Mouse (Mus musculus) common myeloid progenitor, adult 5-6 weeks (primary cell): ENCODE data around the gene Tmtc2. TPM values are rescaled to one million over a fixed set of nuclear protein-coding genes. Genes with fewer than 3 reads are reported as not detected.

ENCODE experiments used
- ATAC-seq: replicated peaks from 2 replicates; pipeline ENCODE4 v1.8.0; 2016; ENCODE audit warnings: low read depth, mild to moderate bottlenecking, moderate TSS enrichment, inconsistent platforms; ENCODE audit not compliant: poor library complexity, severe bottlenecking
- total RNA-seq: library from RNA; stranded (forward); fragments of 200-1000, 187-1606 nt; gene quantifications from 2 replicates; pipeline ENCODE4 v1.2.3, GENCODE M21; 2017

Gene Tmtc2
- total RNA-seq, 1 experiment from 2014 or later: 1.4 TPM

DNA sequence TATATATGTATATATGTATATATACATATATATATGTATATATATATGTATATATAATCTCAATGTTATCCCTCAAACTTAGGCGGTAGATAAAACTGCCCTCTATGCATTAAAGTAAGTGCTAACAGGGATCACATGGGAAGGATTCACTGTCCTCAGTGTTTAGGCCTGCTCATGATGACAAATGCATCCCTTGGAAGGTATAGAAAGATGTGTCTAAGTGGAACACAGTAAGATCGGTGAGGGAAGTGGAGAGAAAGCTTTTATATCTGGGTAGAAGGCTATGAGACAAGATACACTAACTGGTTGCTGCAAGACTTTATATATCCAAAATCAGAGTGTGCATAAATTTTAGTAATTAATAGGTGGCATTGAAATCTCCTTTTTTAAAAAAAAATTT, 373.6 kb downstream of the Tmtc2 start:
- ATAC-seq: no peak

DNA sequence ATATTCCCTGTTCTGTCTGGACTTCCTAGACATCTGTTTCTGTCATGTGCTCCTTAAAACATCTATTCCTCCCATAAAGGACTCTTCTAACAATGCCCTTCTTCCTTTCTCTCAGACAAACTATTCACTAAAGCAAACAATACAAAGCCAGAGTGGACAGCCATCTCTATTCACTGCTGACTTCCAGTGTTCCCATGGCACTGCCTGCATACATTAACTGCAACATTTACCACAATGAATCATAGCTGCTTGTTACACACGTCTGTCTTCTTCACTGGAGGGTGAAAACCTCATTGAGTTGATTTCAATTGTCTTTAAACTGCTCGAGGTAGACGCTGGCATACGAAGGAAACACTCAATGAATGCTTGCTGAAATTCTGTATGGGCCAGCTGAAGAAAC, 374.2 kb downstream of the Tmtc2 start:
- no peak for ATAC-seq

DNA sequence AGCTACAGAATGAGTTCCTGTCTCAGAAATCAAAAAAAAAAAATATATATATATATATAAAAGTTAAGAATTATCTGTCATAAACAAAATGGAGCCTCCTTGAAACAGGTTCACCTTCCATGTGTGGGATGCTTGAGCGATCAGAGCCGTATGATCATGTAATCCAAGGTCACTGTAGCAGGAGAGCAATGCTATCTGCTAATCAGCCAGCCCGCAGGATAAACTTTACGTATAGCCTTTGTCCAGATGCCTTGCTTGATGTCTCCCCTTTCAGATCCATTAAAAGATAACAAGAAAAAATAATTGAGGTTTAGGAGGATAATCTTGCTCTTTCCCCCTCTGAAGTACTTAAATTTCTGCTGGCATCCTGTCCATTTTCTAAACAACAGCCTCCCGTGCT, 374.7 kb downstream of the Tmtc2 start:
- ATAC-seq: no peak

DNA sequence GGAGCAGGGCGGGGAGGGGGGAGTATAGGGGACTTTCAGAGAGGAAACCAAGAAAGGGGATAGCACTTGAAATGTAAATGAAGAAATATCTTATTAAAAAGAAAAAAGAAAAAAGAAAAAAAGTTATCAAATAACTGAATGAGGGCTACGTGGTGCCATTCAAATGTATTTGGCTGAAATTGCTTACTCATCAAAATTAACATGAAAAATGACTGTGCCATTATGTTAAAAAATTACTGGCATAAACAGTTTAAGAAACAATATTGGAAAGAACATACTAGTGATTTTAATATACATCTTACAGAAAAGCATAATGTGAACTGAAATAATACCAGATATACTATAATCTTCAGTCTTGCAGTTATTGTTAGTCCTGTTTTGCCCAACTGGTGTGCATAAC, 378.9 kb downstream of the Tmtc2 start:
- ATAC-seq: no peak

DNA sequence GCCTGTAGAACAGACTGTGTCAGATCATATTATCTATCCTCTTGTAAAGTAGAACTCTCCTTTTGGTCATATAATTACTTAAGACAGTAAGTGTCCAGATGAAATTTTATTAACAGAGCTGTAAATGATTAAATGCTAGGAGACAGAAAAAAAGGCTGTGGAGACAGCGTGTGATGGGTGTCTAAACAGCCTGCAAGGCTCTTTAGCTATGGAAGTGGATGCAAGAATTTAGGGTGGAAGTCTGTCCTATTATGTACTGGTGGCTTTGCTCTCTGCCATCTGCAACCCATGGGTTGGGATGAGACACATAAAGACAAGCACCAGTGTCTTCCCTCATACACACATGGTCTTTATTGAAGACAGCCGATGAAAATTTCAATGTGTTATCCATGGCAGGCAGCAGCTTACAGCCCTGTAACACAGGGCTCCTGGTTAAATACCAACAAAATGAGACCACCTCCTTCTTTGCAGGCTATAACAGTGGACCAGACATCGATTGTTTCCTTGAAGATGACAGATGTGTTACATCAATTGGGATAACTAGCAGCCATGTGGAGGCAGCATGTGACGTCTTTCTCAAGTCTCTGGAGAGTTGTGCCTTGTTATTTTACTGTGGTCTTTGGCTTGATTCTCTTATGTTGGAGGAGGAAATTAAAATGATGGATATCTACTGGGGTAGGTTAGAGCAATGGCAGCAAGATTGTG, 380.3 kb downstream of the Tmtc2 start:
- no peak for ATAC-seq

DNA sequence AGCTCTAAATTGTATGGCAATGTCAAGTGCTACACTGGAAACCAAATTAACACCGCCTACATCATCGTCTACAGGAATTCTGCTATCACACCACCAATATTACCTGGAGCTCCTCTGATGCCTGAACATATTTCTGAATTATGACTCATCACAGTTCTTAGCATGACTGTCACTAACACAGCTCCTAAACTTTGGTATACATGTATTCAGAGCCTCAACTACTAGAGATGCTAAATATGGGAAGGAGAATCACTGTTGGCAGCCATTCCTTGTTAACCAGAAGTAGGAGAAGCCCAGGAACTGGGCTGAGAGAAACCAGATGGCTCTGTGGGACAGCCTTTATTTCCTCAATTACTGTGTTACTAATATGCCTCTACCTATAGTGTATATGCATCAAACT, 382.2 kb downstream of the Tmtc2 start:
- ATAC-seq: no peak

DNA sequence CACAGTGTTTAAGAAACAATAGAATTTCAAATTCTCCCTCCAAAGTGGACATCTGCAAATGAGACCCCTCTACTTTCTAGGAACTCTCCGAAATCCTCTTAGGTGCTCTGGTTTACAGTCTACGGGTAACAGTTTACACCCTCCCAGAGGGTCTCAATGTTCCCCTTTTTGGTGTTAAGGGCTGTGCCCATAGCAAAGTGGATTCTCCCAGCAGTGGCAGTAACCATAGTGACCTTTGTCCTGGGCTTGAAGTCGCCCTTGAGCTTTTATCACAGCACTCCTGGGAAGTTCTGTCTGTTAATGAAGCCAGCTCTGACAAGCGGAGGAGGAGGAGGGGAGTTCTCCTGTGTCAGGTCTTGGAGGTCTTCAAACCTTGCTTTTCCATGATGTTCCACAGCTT, 384.5 kb downstream of the Tmtc2 start:
- no peak for ATAC-seq

DNA sequence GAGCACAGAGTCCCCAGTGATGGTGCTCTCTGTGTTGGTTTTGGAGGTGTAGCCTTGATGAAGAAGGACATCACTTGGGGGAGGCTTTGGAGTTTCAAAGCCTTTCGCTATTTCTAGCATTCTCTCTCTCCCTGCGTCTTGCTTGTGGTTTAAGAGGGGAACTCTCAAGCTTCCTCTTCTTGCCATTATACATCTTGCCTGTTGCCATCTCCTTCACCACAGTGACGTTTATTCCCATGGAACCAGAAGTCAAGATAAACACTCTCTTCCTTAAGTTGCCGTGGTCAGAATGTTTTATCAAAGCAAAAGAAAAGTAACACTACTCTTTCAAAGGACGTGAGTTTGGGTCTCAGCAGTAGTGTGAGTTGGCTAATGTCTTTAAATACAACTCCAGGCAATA, 387.6 kb downstream of the Tmtc2 start:
- peak; percentile 100 for ATAC-seq

DNA sequence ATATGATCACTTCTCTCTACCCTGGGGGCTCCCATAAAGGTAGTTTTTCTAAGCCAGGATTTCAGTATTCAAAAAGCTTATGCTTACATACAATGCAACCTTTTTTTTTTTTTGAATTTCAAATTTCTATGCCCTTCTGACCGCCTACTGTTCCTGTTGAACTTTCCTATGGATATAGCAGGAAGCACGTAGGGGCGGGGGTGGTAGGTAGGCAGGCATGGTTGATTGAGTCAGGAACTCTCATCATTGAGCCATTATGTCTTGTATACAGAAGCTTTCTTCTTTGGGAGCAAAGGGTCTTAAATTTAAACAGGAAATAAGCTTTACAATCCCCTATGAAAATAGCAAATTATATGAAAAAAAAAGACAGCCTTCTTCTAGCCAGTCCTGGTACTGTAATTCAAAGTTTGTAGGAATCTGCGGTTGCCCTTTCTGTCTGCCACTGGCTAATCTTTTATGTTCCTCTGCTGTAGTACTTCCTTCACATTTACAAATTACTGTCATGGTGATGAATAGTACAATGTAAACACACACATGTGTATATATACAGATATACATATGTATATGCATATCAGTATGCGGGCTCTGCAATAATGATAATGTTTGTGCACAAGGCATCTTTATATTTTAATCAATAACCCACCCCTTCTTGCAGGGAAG, 405.7 kb downstream of the Tmtc2 start:
- no peak for ATAC-seq

DNA sequence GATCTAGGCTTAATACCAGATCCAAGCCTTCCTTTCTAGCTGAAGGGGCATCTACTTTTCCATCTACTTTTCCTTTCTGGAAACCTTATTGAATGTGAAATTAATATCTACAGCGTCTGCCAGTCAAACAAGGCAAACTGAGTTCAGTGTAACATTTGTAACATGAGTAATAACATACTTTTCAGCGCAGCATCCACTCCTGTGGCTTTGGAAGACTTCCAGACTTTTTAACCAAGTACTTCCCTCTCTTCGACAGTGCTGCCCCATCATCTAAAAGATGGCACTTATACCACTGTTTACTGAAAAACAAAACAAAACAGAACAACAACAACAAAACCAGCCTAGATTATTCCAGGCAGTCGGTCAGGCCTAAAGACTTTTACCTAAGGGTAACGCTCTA, 409.0 kb downstream of the Tmtc2 start:
- peak; percentile 58; the same call in 1 of the 2 replicates for ATAC-seq

DNA sequence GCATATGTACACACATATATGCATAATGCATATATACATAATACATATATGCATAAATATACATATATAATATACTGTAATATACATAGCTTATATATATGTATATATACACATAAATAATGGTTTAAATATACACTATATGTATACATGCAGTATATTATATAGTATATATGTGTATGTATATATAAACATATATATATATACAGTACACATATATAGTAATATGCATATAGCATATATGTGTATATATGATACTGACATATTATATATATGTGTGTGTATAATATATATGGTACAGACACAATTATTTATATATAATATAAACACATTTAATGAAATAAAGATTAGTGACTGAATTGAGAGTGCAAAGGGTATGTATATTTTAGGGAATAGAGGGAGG, 420.5 kb downstream of the Tmtc2 start:
- no peak for ATAC-seq

DNA sequence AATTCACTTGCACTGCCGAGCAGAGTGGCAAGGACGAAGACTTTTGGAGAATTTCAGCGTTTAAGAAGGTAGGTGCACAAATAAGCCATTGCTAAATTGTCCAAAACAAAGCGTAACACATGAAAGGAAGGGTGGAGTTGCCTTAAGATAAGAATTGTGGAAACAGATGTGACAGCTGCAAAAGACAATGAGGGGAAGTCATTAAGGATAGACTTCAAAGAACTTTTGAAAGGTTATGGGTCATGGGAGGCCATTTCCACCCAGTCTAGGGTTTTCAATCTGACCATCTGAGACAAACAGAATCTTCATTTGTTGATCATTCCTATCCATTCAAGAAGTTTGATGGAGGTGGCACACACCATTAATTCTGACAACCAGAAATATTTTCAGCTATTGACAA, 429.9 kb downstream of the Tmtc2 start:
- ATAC-seq: no peak

DNA sequence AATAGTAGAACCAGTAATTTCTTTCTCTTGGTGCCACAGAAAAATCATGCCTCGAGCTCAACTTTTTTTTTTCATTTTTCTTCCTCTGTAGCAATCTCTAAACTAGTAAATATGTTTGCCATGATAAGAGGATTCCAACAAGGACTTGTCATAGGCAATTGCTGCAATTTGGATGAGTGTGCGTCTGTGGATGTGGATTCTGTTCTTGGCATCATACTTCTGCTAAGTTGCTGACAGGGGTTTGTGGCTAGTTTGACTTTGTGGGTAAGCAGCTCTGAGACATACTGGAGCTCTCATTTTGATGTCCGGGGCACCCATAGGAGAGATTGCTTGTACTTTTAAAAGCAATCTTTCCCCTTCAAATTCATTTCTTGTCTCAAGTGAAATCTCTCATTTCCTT, 432.1 kb downstream of the Tmtc2 start:
- ATAC-seq: no peak
